Mouse (Mus musculus) thymus, adult 2 months (tissue): ENCODE results near the gene Ubap1l.

Source experiments
- CTCF ChIP-seq: fragments of 200-500 bp; IDR thresholded peaks from 2 replicates; pipeline ENCODE4 v1.5.1; 2012; ENCODE audit warnings: mild to moderate bottlenecking, control low read depth, low read length, moderate library complexity, borderline replicate concordance; ENCODE audit not compliant: control insufficient read depth, poor library complexity, insufficient read depth; ENCODE audit errors: extremely low read depth
- POLR2A ChIP-seq: fragments of 200-500 bp; IDR thresholded peaks from 2 replicates; pipeline ENCODE4 v1.6.1; 2012; ENCODE audit warnings: mild to moderate bottlenecking, low read length, control low read depth, moderate library complexity; ENCODE audit not compliant: control insufficient read depth, poor library complexity, insufficient read depth; ENCODE audit errors: extremely low read depth

GRCm38 (mm10) chr9:65417738-65418137 is 56.9 kb downstream of the Ubap1l start:
- no peak for TF ChIP-seq CTCF
- TF ChIP-seq POLR2A, result no peak
